Mouse (Mus musculus) lung, postnatal 0 days (tissue): Measurements from ENCODE around the gene Hpn. TPM values are rescaled to one million over a fixed set of nuclear protein-coding genes. Genes with fewer than 3 reads are reported as not detected.
A peak's percentile ranks its signal among the peaks of the same experiment; 100 is the strongest.

Experiments used
- ATAC-seq: fragments of 200-750 bp; cut with Nextera tagmentation; 2 replicates; pipeline ENCODE4 v1.8.0; 2017; ENCODE audit warnings: moderate library complexity
- DNase-seq: peaks from one replicate; pipeline ENCODE4 v3.0.0-alpha.2; 2016; ENCODE audit warnings: low spot score
- H3K27ac ChIP-seq: fragments of 300-500 bp; sonication (generic); 2 replicates; pipeline ENCODE4 v1.5.1; 2014; ENCODE audit warnings: antibody characterized with exemption, mild to moderate bottlenecking, low read length, mixed read lengths
- H3K27me3 ChIP-seq: fragments of 300-500 bp; sonication (generic); replicated peaks from 2 replicates; pipeline ENCODE4 v1.6.1; 2014; ENCODE audit warnings: low read length, mixed read lengths; ENCODE audit not compliant: insufficient read depth
- H3K36me3 ChIP-seq: fragments of 300-500 bp; sonication (generic); 2 replicates; pipeline ENCODE4 v1.6.1; 2014; ENCODE audit warnings: low read length, mixed read lengths; ENCODE audit not compliant: insufficient read depth
- H3K4me1 ChIP-seq: fragments of 300-500 bp; sonication (generic); 2 replicates; pipeline ENCODE4 v1.6.1; 2014; ENCODE audit warnings: antibody characterized with exemption, low read depth, low read length, mixed read lengths; ENCODE audit not compliant: insufficient read depth
- H3K4me2 ChIP-seq: fragments of 300-500 bp; sonication (generic); replicated peaks from 2 replicates; pipeline ENCODE4 v1.6.1; 2014; ENCODE audit warnings: low read depth, mild to moderate bottlenecking, low read length, moderate library complexity, mixed read lengths
- H3K4me3 ChIP-seq: fragments of 300-500 bp; sonication (generic); 2 replicates; pipeline ENCODE4 v1.5.1; 2014; ENCODE audit warnings: low read depth, low read length
- H3K9ac ChIP-seq: fragments of 300-500 bp; sonication (generic); replicated peaks from 2 replicates; pipeline ENCODE4 v1.6.1; 2014; ENCODE audit warnings: low read depth, mild to moderate bottlenecking
- H3K9me3 ChIP-seq: fragments of 300-500 bp; sonication (generic); 2 replicates; pipeline ENCODE4 v1.6.1; 2016; ENCODE audit warnings: low read length, mixed read lengths
- CTCF ChIP-seq: IDR thresholded peaks from 2 replicates; pipeline ENCODE4 v1.5.1; 2016; ENCODE audit warnings: antibody characterized with exemption, mild to moderate bottlenecking
- EP300 ChIP-seq: IDR thresholded peaks from 2 replicates; pipeline ENCODE4 v1.6.1; 2016; ENCODE audit warnings: antibody characterized with exemption, mild to moderate bottlenecking, control low read depth
- WGBS: fragments of 180-500 bp; shearing (Covaris S2); extraction: QIAGEN DNeasy Blood & Tissue Kit; methylation state at CpG from one replicate; pipeline ENCODE4 v1.1.7; 2014; 5-methylcytosine and 5-hydroxymethylcytosine counted together
- polyA plus RNA-seq: library from polyadenylated mRNA; unstranded; fragments of >200 nt; fragmentation: Nextera tagmentation; extraction: Ambion mirVana; gene quantifications from 2 replicates; pipeline ENCODE4 v1.2.1, GENCODE M21; 2015

Hpn gene
- polyA plus RNA-seq, 1 experiment from 2014 or later, result 20.5 TPM

- no peak for TF ChIP-seq CTCF
- H3K4me2 ChIP-seq, result no peak overlapping the region
- H3K27me3 ChIP-seq, result no peaks in the 10 kb centered on the region
- H3K4me1 ChIP-seq, result no peaks in the 10 kb centered on the region; the same call in 1 of the 2 replicates
- no peak overlapping the region for H3K27ac ChIP-seq
- no peak for ATAC-seq
- DNase-seq, result no peak
- H3K4me3 ChIP-seq, result no peak overlapping the region
- no peaks in the 10 kb centered on the region for H3K36me3 ChIP-seq
- WGBS, result 41% methylated on average over 5 of the region's 5 CpGs
- H3K9ac ChIP-seq, result no peak overlapping the region
- H3K9me3 ChIP-seq, result no peaks in the 10 kb centered on the region
These were observed 45.7 kb upstream of the Hpn start for GRCm38 (mm10) chr7:31160763-31161162.

DNA sequence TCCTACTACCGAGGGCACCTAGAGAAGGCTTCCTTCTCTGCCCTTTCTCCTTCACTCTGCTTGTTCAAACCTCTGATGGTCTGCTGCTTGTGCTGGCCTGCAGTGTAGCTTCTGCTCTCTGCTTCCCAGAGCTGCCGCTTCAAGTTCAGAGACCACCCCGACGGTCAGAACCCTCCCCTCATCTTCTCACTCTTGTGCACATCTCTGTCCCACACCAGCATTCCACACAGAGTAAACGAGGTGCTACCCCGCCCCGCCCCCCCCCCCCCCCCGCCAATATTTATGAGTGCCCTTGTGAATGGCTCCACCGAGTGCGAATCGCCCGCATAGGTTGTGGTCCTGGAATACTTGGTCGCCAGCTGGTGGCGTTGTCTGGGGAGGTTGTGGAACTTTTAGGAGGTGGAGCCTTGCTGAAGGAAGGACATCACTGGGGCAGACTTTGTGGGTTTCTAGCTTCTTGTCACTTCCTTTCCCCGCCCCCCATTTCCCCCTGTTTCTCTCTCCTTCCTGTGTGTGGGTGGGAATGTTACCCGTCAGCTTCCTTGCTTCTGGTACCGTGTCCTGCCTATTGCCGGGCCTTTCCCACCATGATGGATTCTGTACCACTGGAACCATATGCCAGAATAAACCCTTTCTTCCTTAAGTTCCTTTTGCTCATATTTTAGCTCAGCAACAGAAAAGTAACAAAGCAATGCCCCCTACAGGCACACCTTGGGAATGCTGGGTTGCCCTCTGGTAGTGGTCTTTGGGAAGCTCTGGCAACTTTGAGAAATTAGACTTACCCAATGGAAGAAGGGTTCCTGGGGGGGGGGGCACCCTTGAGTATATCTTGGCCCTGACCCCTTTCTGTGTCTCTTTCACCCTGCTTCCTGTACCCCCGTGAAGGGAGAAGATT is 41.2 kb upstream of the Hpn start:
- ATAC-seq (no peak; the same call in 1 of the 2 replicates), DNase-seq (peak; percentile 66)
- no peak overlapping the region for H3K4me3 ChIP-seq
- peak overlapping the region; percentile 66 for H3K27ac ChIP-seq
- TF ChIP-seq EP300 (peak; percentile 36; the same call in 1 of the 2 replicates), CTCF (peak; percentile 63)
- no peak overlapping the region for H3K4me2 ChIP-seq
- no peaks in the 10 kb centered on the region for H3K27me3 ChIP-seq
- no peaks in the 10 kb centered on the region for H3K36me3 ChIP-seq
- no peaks in the 10 kb centered on the region for H3K9me3 ChIP-seq
- whole genome bisulfite sequencing, result 22% methylated on average over 11 of the region's 19 CpGs
- peaks cover 7% of the 10 kb centered on the region for H3K4me1 ChIP-seq
- H3K9ac ChIP-seq, result no peak overlapping the region

DNA sequence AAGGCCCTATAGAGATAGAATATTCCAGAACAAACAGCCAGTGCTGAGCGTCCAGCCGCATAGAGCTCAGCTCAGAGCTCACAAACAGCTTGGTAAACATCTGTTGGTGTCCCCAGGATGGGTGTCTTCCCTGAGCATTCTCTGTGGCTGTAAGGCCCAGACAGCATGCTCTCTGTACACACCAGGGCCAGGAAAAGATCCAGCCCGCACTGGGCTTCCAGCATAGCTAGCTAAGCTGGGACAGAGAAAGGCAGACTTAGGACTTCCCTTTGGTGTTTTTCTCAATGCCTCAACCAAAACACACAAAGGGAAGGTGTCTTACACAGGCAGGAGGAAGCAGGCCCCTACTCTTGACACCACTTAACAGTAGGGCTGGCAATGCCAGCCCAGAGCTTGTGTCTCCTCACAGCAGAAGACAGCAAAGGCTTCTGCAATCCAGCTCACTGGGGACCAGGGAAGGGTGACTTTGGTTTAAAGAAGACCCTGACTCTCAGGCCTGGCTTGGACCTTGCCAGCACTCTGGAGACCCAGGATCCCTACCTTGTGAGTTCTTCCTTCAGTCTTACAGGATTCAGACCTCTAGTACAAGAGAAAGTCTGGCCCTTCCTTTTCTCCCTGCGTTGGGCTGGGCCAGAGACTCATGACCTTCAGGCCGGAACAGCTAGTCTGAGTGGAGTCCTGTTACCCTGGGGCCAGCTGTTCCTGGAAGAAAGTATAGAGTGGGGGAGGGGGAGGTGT is 40.4 kb upstream of the Hpn start, which contains the start of gene Gramd1a:
Gramd1a (minus strand) TSS at position 601 of the 738 bp plus-strand sequence.
- Histone ChIP-seq H3K27ac (peak within 1 kb of the TSS; percentile 66), H3K4me1 (peaks cover 7% of the 10 kb centered on the region), H3K36me3 (no peaks in the 10 kb centered on the region), H3K27me3 (no peaks in the 10 kb centered on the region), H3K4me3 (no peak within 1 kb of the TSS), H3K9ac (no peak within 1 kb of the TSS), H3K4me2 (no peak within 1 kb of the TSS), H3K9me3 (no peaks in the 10 kb centered on the region)
- TF ChIP-seq EP300, result no peak
- TF ChIP-seq CTCF, result no peak
- WGBS, result 51% methylated on average over 5 of the region's 5 CpGs
- peak; percentile 52 for DNase-seq
- ATAC-seq, result no peak

GRCm38 (mm10) chr7:31153536-31154320 is 38.6 kb upstream of the Hpn start:
- Histone ChIP-seq H3K9me3 (no peaks in the 10 kb centered on the region), H3K4me3 (no peak overlapping the region), H3K27me3 (no peaks in the 10 kb centered on the region), H3K9ac (no peak overlapping the region), H3K4me2 (no peak overlapping the region), H3K4me1 (peaks cover 11% of the 10 kb centered on the region), H3K27ac (no peak overlapping the region), H3K36me3 (no peaks in the 10 kb centered on the region)
- no peak for DNase-seq
- TF ChIP-seq EP300, result no peak
- no peak for TF ChIP-seq CTCF
- no peak for ATAC-seq
- 86% methylated on average over 6 of the region's 6 CpGs for WGBS

DNA sequence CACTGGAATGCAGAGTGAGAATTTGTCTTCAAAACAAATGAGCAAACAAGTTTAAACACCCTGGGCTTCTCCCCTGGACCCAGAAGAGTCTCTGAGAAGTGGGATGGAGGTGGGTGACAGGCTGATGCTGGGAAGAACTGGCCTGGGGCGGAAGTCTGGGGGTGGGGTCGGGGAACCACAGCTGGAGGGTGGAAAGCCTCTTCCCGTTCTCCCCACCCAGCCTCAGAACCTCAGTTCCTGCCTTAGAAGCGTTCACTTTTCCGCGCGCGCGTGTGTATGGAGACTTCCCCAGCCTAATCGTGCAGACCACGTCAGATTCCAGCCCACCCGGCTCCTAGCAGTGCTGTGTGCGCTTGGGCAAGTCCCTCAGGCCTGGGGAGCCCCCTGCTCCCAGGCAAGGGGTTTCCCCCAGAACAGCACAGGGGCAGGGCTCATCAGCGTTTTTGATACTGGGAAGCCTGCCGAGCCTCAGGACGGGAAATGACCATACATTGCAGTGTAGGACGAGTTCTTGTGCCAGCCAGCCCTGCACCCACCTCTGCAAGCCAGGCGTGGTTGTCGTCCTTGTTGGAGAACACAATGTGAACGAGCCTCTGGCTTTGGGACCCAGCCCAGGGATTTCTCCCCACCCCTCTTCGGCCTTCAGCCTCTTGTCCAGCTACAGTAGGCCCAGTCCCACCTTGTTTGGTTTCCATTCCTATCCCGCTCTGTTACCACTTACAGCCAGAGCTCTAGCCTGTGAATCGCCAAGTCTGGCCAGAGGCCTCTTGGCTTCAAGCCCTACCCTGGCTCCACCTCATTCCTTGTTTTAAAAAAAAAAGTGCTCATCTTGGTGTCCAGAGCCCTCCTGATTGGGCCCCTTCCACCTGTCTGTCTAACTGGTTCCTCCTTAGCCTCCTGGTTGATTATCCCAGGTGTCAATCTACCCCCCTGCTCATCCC is 36.5 kb upstream of the Hpn start:
- TF ChIP-seq EP300 (peak; percentile 90), CTCF (no peak)
- Histone ChIP-seq H3K9me3 (no peaks in the 10 kb centered on the region), H3K4me3 (peak overlapping the region; percentile 85), H3K36me3 (no peaks in the 10 kb centered on the region), H3K9ac (peak overlapping the region; percentile 89), H3K27me3 (no peaks in the 10 kb centered on the region), H3K4me2 (peak overlapping the region; percentile 79), H3K27ac (peak overlapping the region; percentile 99), H3K4me1 (peaks cover 18% of the 10 kb centered on the region)
- peak; percentile 79 for ATAC-seq
- WGBS, result 1% methylated on average over 23 of the region's 23 CpGs
- DNase-seq, result peak; percentile 93
